Mouse (Mus musculus) layer of hippocampus, postnatal 14 days (tissue): Measurements from ENCODE around the gene 0610010K14Rik. TPM values are rescaled to one million over a fixed set of nuclear protein-coding genes. Genes with fewer than 3 reads are reported as not detected.

Experiments used
- DNase-seq, 2 experiments: peaks; one replicate each; pipeline ENCODE4 v3.0.0; 2021 to 2022; ENCODE audit warnings: low spot score in 2 of 2, mixed read lengths in 1 of 2
- long read RNA-seq, 2 experiments: library from polyadenylated mRNA; stranded (forward); transcript quantifications; one replicate each; pipeline ENCODE4 v2.0.0; 2021
- total RNA-seq, 2 experiments: library from RNA; stranded (reverse); gene quantifications; 2 replicates each; pipeline ENCODE4 v1.2.3; 2021

The 0610010K14Rik gene
- 10 to 100 TPM; 42.3 to 47.7 TPM for total RNA-seq
- long read RNA-seq, experiment 1, partial matches to known transcripts, result 4 of 19 reads
- long read RNA-seq, experiment 1, other reads (novel, unspliced or antisense), result 4 of 19 reads
- long read RNA-seq, experiment 2, transcript 0610010K14Rik-206 (6 exons, 576 nt), result minor isoform, 6 of 44 reads
- long read RNA-seq, experiment 2, transcript 0610010K14Rik-209 (4 exons, 667 nt), result minor isoform, 6 of 44 reads
- long read RNA-seq, experiment 2, transcript 0610010K14Rik-208 (6 exons, 880 nt), result major isoform, 8 of 44 reads
- long read RNA-seq, experiment 2, partial matches to known transcripts, result 8 of 44 reads
- long read RNA-seq, experiment 2, other reads (novel, unspliced or antisense), result 9 of 44 reads

GRCm38 (mm10) chr11:70237457-70238167 lies at the start of gene 0610010K14Rik:
TSS of gene 0610010K14Rik (minus strand) at chr11:70237914.
- peak; percentile 98 for DNase-seq

- no peak for DNase-seq
Observed at GRCm38 (mm10) chr11:70285686-70286085, 48.0 kb upstream of the 0610010K14Rik start.

- no peak for DNase-seq
Observed at GRCm38 (mm10) chr11:70284757-70285156, 47.0 kb upstream of the 0610010K14Rik start.

- no peak for DNase-seq
Observed at GRCm38 (mm10) chr11:70283666-70284065, 46.0 kb upstream of the 0610010K14Rik start.

- peak in 1 of 2 experiments; percentile 14 for DNase-seq
Observed at GRCm38 (mm10) chr11:70280441-70280840, 42.7 kb upstream of the 0610010K14Rik start.

GRCm38 (mm10) chr11:70278961-70279360 lies 41.2 kb upstream of the 0610010K14Rik start:
- no peak for DNase-seq

- DNase-seq, result peak in 1 of 2 experiments; percentile 20
Observed at GRCm38 (mm10) chr11:70271641-70272040, 33.9 kb upstream of the 0610010K14Rik start.

GRCm38 (mm10) chr11:70266405-70266804 lies 28.7 kb upstream of the 0610010K14Rik start:
- no peak for DNase-seq

- no peak for DNase-seq
Observed at GRCm38 (mm10) chr11:70265819-70266218, 28.1 kb upstream of the 0610010K14Rik start.

- no peak for DNase-seq
Observed at GRCm38 (mm10) chr11:70265252-70265651, 27.5 kb upstream of the 0610010K14Rik start.

- no peak for DNase-seq
Observed at GRCm38 (mm10) chr11:70259035-70259434, 21.3 kb upstream of the 0610010K14Rik start.

GRCm38 (mm10) chr11:70254931-70255531 lies 17.3 kb upstream of the 0610010K14Rik start, which contains the start of gene Alox12:
TSS of gene Alox12 (minus strand) at chr11:70255353.
- no peak for DNase-seq

- no peak for DNase-seq
Observed at GRCm38 (mm10) chr11:70254337-70254736, 16.6 kb upstream of the 0610010K14Rik start.

- DNase-seq, result no peak
Observed at GRCm38 (mm10) chr11:70251853-70252252, 14.1 kb upstream of the 0610010K14Rik start.

- DNase-seq, result no peak
Observed at GRCm38 (mm10) chr11:70250150-70250549, 12.4 kb upstream of the 0610010K14Rik start.

GRCm38 (mm10) chr11:70247136-70247845 lies 9.6 kb upstream of the 0610010K14Rik start:
- DNase-seq, result peak in 1 of 2 experiments; percentile 68

- no peak for DNase-seq
Observed at GRCm38 (mm10) chr11:70242591-70242990, 4.9 kb upstream of the 0610010K14Rik start.

- peak; percentile 90 to 95 for DNase-seq
Observed at GRCm38 (mm10) chr11:70239541-70240279, 2.0 kb upstream of the 0610010K14Rik start, which contains the start of the genes Gm21988 and Rnasek. TSS of gene Gm21988 (minus strand) at chr11:70239830. TSS of gene Rnasek (minus strand) at chr11:70239842.

GRCm38 (mm10) chr11:70238591-70239440 lies 1.1 kb upstream of the 0610010K14Rik start:
- DNase-seq, result no peak
